Mouse (Mus musculus): ENCODE measurements at regions not wholly inside any gene's neighbourhood (a gene's known extent, or its start where the extent isn't known, plus 50 kb on each side); places are given as distances from the start of the nearest gene placed in this dataset.

GRCm38 (mm10) chr2:79059115-79059943 lies 191.4 kb downstream of the Ube2e3 start:
- TF ChIP-seq CTCF (IDR thresholded peaks at IDR 0.05; ENCODE audit: low read depth) (no peak), EP300 (IDR thresholded peaks at IDR 0.05; ENCODE audit: low read depth) (no peak)

Measured in liver, embryonic 14.5 days (tissue).